Mouse (Mus musculus) spleen, postnatal 14 days (tissue): ENCODE measurements at regions not wholly inside any gene's neighbourhood (a gene's known extent, or its start where the extent isn't known, plus 50 kb on each side); places are given as distances from the start of the nearest gene placed in this dataset.

Experiments used
- DNase-seq, 2 experiments: peaks; one replicate each; pipeline ENCODE4 v3.0.0; 2021 to 2022; ENCODE audit warnings: low spot score in 2 of 2

DNA sequence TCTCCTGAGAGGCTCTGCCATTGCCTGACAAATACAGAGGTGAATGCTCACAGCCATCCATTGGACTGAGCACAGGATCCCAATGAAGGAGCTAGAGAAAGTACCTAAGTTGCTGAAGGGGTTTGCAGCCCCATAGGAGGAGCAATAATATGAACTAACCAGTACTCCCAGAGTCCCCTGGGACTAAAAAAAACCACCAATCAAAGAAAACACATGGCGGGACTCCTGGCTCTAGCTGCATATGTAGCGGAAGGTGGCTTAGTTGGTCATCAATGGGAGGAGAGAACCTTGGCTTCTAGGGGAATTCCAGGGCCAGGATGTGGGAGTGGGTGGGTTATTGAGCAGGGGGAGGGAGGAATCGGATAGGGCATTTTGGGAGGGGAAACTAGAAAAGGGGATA lies 207.8 kb downstream of the Otol1 start:
- DNase-seq = no peak

DNA sequence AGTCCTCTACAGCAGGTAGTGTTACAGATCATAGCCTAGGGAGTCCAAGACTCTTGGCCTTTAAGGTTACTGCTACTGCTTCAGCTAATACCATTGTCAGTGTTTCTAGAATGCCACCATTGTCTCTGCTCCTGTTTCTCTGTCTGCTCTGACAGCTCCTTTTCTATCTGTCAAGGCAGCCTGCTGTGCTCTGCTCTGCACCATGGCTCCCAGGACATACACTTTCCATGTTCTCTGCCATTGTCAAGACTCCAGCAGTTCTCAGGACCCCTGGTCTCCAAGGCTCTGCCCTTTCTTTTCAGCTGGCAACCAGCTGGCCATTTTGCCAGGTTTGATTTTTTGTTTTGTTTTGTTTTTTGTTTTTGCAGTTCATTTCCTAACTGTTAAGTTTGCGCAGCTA lies 208.7 kb downstream of the Otol1 start:
- DNase-seq = no peak

DNA sequence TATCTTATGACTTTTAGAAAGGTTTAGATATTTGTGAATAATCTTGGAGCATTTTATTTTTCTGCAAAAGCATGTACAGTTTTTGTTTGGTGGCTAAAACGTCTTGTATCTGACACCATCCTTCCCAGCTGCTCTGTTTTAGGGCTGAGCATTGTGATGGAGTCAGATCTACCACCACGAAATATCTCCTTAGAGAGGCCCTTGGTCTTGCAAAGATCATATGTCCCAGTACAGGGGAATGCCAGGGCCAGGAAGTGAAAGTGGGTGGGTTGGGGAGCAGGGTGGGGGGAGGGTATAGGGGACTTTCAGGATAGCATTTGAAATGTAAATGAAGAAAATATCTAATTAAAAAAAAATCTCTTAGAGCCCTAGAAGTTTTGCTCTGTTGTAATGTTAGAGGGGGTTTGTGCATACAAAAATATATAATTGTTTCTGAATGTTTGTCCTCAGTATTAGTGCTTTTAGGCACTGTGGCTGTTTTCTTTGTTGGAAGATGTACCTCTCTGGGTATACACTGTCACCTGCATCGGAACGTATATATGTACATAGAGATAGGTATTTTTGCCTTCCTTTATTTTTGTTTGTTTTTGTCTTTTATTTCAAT lies 211.4 kb downstream of the Otol1 start:
- DNase-seq = no peak

DNA sequence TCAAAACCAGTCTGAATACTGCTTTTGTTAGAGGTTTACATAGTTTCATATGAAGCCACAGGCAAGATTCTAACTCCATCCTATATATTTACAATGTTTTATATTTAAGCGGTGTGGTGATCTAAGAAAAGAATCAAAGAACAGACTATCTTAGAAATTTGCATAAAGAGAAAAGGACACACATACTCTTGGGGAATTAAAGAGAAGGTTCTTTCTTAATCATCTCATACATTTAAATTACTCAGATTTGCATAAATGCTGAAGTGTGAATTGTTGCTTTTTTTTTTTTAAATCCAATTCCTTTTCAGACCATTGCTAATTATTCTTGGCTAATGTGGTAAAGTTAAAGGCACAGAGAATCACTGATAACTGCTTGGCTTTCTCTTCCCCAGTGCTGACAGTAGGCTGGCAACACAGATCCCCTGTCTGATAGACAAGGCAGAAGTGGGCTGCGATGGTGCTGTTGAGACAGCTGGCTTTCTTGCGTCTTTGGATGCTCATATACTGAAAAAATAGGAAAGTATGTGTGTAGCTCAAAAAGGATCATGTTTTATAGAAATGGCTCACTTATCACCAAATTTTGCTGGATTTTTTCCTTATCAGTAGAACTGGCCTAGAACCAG lies 216.1 kb downstream of the Otol1 start:
- DNase-seq = no peak

DNA sequence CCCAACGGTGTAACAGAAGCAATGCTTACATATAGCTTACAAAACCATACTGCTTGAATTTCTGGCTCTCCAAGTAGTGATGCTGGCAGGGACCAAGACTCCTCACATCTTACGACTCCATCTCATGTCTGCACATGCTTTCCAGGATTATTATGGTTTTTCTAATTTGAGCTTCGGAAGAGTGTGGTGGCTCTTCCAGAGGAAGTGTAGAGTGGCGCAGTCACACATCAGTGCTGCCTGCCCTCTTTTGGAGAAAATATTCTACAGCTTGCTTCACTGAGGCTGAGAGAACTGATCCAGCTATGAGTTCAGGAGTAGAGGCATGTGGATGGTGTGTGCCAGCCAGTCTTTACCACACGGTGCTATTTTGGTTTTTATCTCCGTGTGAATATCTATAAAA lies 217.4 kb downstream of the Otol1 start:
- DNase-seq = no peak

DNA sequence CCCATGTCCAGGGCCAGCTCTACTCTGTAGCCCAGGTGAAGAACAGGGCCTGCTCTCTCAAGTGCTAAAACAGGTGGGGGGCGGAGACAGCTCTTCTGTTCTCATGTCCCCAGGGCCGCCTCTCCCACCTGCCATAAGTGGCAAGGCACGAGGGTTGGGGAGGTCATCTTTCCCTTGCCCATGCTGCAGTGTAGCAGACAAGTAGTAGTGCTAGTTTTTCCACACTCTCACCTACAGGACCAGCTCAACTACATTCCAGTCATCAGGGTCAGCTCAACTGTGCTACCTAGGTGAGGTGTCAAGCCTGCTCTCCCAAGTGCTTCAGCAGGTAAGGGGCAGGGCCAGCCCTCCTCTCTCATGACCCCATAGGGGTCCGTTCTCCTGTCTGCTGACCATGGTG lies 219.8 kb downstream of the Otol1 start:
- DNase-seq = no peak

DNA sequence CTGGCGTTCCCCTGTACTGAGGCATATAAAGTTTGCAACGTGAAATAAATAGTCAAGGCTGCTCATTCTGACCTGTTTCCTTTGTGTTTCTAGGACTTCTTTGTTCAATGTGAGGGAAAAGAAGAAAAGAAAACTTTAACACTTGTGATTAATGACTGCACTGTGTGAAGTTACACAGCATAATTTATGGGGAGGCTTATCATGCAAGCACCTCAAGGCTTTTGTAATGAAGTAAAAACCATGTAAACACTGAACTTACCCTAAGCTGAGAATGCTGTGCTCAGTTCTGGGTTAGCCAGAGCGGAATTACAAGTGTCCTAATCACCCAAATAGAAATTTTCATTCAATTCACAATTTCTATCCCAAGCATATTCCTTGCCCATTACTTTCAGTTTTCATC lies 241.2 kb downstream of the Otol1 start:
- no peak for DNase-seq

DNA sequence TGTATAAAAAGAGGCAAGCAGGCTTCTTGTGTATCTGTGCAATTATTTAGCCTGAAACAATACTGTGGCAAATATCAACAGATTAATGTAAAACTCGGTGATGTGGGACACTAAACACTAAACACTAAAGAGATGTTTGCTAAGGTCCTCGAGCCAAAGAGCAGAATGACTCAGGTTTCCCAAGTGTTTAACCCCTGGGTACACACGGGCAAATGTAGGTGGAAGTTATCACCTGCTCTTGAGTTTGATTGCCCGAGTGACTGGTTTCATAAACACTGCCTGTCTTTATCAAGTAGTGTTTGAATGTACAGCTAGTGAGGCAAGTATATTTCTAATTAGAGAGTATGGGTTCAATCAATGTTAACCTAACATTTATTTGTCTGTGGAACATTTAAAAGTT lies 242.5 kb downstream of the Otol1 start:
- no peak for DNase-seq

DNA sequence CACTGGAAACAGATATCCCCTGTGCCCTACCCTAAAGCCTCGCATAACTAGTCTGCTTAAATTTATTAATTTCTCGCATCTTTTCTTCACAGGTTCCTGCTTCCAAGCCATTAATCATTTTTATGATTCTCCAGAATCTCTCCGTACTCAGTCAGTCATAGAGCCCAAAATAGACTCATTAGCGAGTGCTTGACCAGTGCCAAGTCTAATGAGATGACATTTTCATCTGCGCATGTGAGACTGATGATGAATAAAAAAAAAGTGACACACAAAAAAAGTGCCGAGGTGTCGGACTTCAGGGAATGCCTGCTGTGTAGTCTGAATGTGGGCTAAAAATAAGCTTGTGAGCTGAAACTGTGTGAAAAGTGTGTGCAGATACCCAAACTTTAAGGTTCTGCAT lies 243.3 kb downstream of the Otol1 start:
- DNase-seq = no peak

DNA sequence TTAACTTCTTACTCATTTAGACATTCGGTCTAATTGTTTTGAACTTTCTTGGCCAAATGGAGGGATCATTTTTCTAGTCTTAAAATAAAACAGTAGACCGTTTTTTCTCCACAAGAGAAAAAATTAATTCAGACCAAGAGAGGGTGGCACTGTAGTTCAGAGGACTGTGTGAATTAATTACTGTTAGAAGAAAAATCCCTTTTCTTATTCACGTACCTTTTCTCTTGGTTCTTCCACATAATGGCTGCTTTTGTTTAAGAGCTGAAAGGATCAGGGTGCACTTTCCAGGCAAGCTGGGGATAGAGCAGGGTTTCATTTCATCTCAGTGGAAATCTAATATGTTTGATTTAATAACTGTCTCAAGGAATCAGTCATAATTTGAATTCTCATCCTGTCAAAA lies 255.9 kb downstream of the Otol1 start:
- no peak for DNase-seq

DNA sequence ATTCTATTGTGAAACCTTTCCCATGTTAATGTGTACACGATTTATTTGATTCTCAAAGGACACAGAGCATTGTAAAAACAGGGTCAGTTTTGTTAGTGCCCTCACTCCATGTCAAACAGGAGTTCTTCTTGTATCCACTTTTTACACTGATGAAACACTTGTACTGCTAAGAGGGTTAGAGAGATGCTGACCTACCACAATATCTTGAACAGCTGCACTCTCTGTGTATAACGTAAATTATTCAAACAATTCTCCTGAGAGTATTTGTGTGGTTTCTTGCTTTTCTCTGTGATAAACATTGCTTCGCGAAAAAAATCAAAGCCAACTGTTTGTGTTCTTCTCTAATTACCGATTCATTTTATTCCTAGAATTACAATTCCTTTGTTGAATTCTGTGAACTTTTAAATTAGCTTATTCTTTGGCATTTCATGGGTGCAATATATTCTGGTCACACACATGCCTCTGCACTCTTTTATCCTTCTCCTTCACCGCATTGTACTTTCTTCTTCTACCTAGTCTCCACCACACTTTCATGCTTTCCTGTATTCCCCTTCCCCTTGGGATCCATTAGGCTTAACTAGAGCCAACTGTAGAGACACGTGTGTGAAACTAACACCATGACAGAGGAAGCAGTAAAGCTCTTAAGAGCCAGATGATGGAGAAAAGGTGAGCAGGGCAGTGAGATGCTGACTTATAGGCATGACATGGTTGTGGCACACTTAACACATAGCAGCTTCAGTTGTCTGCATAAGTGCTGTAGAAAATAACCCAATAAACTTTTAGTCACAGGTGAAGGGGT lies 281.4 kb downstream of the Otol1 start:
- no peak for DNase-seq

DNA sequence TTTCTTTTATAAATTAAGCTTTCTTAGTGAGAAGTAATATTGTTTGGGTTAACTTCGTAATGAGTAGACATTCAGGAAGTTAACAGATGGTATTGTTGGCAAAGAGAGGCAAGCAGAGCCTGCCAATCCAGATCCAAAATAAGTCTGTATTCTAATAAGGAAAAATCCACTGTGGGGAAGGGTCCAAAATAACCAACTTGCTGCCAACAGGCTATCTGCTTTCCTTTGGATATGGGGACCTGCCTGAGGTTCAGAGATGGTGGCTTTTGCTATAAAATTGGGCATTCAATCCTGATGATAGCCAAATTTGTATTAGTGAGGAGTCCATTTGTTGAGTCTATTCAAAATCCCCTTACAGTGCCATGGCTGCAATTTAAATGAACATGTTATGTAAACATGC lies 300.1 kb downstream of the Otol1 start:
- no peak for DNase-seq

DNA sequence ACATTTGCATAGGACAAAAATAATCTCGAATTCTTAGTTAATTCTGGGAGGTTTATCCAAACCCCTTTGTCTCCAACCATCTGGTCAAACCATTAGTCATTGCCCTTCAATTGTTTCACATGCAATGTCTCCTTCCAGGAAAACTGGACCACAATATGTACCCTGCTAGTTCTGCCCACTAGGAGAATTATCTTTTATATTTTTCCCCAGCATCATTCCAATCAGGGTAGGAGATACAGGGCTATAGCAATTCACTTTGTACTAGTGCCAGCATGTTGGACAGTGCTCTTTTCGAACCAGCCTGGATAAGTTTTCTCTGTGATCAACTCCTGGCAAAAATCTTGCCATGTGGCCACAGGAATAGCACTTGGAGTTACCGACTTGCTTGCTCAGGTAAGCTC lies 300.6 kb downstream of the Otol1 start:
- DNase-seq = no peak

DNA sequence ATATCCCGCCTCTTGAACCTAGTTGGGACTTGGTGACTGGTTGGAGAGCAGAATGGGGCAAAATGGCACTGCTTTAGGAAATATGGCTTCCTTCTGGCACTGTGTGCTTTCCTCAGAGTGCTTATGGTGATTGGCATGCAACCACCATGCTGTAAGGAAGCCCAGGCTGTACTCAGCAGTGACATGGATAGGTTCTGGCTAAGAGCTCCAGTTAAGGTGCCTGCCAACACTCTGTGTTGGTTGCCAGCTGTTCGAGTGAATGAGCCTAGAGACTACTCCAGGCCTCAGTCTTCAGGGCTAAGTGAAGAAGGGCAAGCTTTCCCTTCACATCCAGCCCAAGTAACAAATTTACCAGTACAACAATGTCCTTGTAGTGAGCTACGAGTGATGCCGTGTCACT lies 301.9 kb downstream of the Otol1 start:
- DNase-seq = no peak

DNA sequence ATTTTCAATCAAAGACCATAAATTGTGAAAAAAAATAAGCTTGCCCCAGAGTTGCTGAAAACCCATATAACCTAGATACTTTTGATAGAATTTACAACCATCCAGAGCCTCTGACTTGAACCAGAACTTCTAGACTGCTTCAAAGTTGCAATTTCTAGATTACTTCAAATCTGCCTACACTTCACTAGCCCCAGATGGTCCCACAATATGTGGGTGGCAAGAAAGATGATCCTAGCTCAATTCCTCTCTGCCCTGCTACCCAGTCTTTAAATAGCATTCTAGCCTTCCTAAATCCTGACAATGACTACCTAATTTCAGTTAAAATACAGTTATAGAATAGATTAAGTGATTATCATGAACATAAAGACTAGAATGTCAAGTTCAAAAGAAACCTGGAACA lies 303.6 kb downstream of the Otol1 start:
- DNase-seq = no peak

DNA sequence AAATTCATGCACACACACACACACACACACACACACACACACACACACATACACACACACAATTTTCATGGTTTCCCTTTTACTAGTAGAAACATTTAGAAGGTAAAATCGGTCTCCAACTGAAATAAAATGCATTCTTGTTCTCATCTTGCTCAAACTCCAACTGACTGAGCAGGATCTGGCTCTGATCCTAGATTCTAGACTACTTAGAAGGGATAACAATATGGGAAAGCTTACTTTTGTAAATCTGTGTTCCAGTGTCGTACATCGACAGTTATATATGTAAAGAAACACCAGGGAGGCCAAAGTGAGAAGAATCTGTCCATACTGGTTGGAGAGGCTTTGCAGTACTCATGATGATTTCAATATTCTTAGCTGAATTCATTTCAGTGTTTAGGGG lies 304.6 kb downstream of the Otol1 start:
- no peak for DNase-seq

DNA sequence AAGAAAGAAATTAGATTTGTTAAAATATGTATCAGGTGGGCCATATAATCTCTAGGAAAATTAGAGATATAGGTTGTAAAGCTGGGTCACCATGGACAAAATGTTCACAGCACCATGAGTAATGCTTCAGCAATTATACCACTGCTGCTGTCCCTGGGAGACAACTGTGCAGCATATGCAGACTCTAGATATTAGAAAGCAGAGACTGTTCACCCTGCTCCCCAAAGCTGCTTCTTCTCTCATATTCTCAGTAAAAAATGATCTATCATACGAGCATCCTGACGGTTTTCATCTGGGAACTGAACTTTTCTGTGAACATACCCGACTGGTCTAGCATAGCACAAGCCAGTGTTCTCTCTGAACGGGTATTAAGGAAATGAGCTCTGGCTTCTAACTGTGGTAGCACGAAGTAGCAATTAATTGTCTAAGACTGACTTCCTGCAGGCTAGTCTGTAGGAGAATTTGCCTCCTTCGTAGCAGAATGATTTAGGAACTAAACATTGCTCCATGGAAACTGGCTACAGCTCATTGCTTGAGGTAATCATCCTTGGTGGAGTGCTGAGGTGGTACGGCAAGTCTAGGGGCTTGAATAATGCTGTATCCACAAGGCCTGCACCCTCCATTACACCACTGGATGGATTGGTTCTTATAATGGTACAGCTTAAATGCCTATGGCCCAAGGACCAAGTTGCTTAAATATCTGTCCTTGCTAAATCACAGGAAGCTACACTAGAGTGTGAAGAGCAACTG lies 305.9 kb downstream of the Otol1 start:
- no peak for DNase-seq

DNA sequence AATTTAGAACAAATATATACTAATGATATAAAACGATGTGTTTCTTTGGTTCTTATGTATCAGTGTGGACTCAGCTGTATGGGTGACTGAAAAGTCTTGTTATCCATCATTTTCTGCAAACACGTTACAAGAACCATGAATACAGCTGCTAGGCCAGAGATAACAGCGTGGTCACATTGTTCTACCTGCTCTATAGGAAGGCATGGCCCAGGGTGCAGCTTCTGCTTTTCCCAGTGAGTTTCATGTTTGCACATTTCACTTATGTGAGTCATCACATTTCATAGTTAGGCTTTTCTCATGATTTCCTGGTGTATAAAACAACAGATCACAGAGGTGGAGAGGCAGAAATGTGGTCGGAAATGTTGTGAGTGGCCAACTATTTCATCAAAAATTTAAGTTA lies 306.8 kb downstream of the Otol1 start:
- DNase-seq = no peak

DNA sequence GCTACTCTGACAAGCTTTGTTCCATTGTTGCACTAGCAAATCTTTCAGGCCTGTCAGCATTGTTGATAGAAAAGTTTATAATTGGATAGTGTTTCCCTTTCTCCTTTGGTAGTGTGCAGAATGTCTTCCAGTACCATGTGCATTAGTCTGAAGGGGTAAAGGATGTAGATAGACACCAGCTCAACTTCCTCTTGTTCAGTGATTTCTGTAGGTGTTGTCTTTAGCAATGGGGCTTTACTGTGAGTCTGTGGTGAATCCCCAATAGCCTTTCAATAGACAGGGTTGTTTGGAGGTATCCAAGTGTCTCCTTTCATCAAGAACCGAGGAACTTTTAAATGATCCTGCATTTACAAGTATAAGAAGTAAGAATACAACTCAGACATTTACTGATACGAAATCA lies 311.0 kb downstream of the Otol1 start:
- no peak for DNase-seq

DNA sequence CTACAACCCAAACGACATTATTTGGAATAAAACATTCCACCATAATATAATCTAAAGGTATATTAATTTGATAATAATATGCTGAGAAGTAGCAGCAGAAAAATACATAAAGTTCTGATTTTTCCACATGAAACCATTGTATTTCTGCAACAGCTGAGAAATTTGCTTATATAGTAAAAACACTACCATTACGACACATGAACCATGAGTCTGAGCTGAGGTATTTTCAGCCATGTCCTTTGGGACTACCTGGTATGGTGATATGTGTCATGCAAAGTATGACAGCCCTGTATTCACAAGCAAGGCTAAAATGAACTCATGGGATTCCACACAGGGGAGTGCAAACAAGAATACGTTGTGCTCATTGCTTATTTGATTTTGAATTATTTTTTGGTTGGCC lies 311.7 kb downstream of the Otol1 start:
- DNase-seq = no peak

DNA sequence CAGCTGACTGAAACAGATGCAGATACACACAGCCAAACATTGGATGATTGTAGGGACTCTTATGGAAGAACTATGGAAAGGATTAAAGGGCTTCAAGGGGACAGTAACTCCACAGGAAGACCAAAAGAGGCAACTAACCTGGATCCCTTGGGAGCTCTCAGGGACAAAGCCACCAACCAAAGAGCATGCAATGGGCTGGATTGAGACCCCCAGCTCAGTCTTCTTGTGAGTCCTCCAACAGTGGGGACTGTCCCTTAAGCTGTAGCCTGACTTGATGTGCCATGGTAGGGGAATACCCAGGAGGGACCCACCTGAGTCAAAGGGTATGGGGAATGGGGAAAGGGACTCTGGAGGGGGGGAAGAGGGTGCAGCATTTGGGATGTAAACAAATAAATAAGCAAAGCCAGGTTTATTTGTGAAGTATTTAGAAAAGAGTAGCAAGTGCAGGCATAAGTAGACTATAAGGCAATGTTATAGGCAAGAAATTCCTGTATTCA lies 313.8 kb downstream of the Otol1 start:
- DNase-seq = no peak

DNA sequence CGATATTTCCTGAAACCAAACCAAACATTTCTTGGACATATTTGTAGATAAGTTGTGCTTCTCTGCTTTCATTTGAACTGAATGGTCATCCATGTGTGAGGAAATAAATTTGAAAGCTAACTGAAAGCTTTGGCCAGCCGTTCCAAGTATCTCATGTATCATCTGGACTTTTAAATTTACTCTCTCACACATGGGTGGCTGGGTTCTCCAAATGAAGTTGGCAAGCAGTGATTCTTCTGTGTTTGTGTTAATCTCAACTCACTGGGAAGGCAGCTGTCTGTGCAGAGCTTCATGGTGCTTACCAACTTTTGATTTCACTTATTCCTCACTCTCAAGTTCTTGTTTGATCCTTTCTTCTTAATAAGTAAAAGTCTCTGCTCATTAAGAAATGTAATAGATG lies 317.3 kb downstream of the Otol1 start:
- no peak for DNase-seq
